Mouse (Mus musculus) heart, embryonic 10.5 days (tissue): ENCODE measurements around the gene Jag1. TPM values are rescaled to one million over a fixed set of nuclear protein-coding genes. Genes with fewer than 3 reads are reported as not detected.

ENCODE experiments used
- DNase-seq: peaks from one replicate; pipeline ENCODE4 v3.0.0-alpha.2; 2017; ENCODE audit warnings: low spot score
- H3K27ac ChIP-seq: fragments of 300-500 bp; sonication (generic); 2 replicates; pipeline ENCODE4 v1.5.1; 2016; ENCODE audit warnings: mild to moderate bottlenecking
- H3K27me3 ChIP-seq: fragments of 300-500 bp; sonication (generic); 2 replicates; pipeline ENCODE4 v1.6.1; 2016; ENCODE audit warnings: mild to moderate bottlenecking; ENCODE audit not compliant: poor library complexity, insufficient read depth, severe bottlenecking
- H3K36me3 ChIP-seq: fragments of 300-500 bp; sonication (generic); 2 replicates; pipeline ENCODE4 v1.6.1; 2016; ENCODE audit warnings: mild to moderate bottlenecking, moderate library complexity
- H3K4me1 ChIP-seq: fragments of 300-500 bp; sonication (generic); 2 replicates; pipeline ENCODE4 v1.6.1; 2016; ENCODE audit warnings: mild to moderate bottlenecking
- H3K4me3 ChIP-seq: fragments of 300-500 bp; sonication (generic); 2 replicates; pipeline ENCODE4 v1.5.1; 2016; ENCODE audit warnings: mild to moderate bottlenecking, moderate library complexity
- H3K9me3 ChIP-seq: fragments of 300-500 bp; sonication (generic); 2 replicates; pipeline ENCODE4 v1.6.1; 2016; ENCODE audit warnings: mild to moderate bottlenecking, moderate library complexity
- WGBS: fragments of 180-500 bp; shearing (Covaris S2); methylation state at CpG from one replicate; pipeline ENCODE4 v1.1.7; 2016; 5-methylcytosine and 5-hydroxymethylcytosine counted together
- polyA plus RNA-seq: library from polyadenylated mRNA; unstranded; fragments of >200 nt; fragmentation: Nextera tagmentation; extraction: Ambion mirVana; gene quantifications from 2 replicates; pipeline ENCODE4 v1.2.1, GENCODE M21; 2016

Jag1 gene
- polyA plus RNA-seq = 21.6 and 23.2 TPM in 2 replicates

DNA sequence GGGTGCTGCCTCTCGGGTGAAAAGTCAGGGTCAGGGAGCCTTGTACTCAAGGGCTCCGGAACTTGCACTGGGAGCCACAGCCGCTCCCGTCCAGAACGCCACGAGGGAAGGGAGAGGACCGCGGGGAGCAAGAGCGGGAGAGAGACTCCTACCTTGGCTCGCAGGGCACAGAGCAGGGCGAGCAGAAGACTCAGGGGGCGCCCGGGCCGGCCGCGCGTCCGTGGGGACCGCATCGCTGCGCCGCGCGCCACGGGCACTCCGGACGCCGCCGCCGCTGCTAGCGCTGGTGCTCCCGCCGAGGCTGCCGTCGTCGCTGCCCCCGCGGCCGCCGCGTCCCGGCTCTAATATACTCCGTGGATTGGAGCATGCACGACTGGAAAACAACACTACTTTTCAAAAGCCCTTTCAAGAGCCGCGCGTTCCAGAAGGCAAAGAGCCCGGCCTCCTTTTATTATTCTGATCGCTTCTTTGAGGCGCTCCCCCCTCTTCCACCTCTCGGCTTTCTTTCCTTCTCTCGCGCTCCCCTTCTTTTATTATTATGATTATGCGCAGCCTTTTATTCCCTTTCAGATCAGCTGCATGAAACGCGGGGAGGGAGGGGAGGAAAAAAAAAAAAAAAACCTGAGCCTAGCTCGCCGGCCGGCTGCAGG lies at the start of gene Jag1:
Gene Jag1, minus strand, starts transcription at position 620 of the 650 bp plus-strand sequence.
- H3K4me1 ChIP-seq = peaks cover 21% of the 10 kb centered on the region
- H3K27me3 ChIP-seq = no peaks in the 10 kb centered on the region
- under 1% methylated on average over 58 of the region's 59 CpGs for WGBS
- peak within 1 kb of the TSS; percentile 76 for H3K4me3 ChIP-seq
- peak; percentile 78 for DNase-seq
- H3K27ac ChIP-seq = peak within 1 kb of the TSS; percentile 99
- no peaks in the 10 kb centered on the region for H3K36me3 ChIP-seq
- H3K9me3 ChIP-seq = no peaks in the 10 kb centered on the region

DNA sequence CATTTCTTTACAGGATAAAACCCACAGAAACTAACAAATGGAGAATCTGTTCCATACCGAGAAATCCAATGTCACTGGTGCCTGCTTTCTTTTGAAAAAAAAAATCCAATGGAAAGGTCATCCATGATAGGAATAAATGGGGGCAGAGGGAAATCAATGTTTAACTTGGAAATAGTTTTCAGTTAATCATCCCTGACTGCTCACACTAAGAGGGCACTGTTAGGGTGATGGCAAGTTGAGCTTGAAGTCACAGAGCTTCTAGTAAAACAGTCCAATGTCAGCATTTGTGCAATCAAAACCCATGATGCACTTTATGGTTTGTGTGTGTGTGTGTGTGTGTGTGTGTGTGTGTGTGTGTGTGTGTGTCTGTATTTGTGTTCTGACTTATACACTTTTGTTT lies 39.6 kb upstream of the Jag1 start:
- Histone ChIP-seq H3K27ac (no peak overlapping the region), H3K4me3 (no peak overlapping the region), H3K9me3 (no peaks in the 10 kb centered on the region), H3K36me3 (no peaks in the 10 kb centered on the region), H3K4me1 (no peaks in the 10 kb centered on the region), H3K27me3 (no peaks in the 10 kb centered on the region)
- DNase-seq = no peak
- 79% methylated on average over 1 of the region's 1 CpGs for WGBS

DNA sequence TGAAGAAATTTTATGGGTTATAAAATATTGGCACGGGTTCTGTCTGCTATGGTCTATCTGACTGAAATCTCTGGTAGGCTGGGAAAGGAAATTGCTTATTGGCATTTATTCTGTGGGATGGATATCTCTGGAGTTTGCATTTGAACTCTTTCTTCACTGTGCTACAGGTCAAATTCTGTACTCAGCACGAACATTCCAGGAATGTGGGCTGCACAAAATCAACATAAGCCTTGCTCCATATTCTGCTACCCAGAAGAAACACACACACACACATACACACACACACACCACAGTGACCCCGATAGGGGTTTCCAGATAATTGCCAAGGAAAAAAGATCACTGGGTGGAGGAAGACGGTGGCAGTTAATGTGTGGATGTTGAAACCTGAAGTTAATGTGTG lies 37.4 kb upstream of the Jag1 start:
- no peak overlapping the region for H3K27ac ChIP-seq
- no peaks in the 10 kb centered on the region for H3K27me3 ChIP-seq
- H3K4me1 ChIP-seq = no peaks in the 10 kb centered on the region
- no peak for DNase-seq
- WGBS = 39% methylated on average over 4 of the region's 4 CpGs
- no peak overlapping the region for H3K4me3 ChIP-seq
- no peaks in the 10 kb centered on the region for H3K9me3 ChIP-seq
- no peaks in the 10 kb centered on the region for H3K36me3 ChIP-seq

DNA sequence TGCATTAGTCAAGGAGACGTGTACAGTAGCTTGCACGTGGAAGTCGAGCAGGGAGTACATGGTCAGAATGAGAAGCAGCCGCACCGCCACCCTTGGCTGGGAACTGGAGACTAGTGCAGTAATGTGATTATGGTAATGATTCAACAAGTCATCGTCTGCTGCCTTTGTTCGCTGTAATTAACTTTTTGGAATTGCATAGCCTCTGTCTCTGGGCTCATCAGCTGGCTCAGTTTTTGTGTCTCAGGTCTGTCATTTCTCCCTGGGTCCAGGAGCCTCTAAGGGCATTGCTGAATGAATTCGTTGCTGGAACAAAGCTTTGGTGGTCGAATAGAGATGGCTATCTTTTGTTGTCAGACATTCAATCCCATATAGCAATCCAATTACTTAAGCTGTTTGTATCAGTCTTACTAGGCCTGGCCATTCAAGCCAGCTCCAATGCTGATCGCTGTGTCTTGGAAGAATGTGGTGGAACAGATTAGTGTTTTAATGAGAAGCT lies 36.8 kb upstream of the Jag1 start:
- H3K27ac ChIP-seq = no peak overlapping the region
- DNase-seq = no peak
- H3K9me3 ChIP-seq = no peaks in the 10 kb centered on the region
- no peaks in the 10 kb centered on the region for H3K36me3 ChIP-seq
- 79% methylated on average over 10 of the region's 10 CpGs for WGBS
- no peaks in the 10 kb centered on the region for H3K27me3 ChIP-seq
- H3K4me1 ChIP-seq = no peaks in the 10 kb centered on the region
- no peak overlapping the region for H3K4me3 ChIP-seq

DNA sequence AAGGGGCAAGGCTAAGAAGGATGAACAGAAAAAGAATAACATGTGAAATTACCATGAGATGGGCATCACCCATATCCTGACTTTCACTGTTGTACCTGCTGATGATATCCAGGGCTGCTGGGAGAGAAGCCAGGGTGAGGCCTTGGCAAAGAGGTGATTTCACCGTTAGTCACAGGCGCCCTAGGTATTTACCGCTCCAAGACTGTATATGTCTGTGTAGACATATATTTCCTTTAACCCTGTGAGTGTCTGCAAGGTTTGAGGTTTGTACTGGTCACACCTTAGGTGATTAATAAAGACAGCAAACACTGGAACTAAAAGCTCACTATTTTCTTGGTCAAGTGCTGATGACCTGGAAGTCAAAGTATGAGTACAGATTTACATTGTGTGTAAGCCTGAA lies 34.5 kb upstream of the Jag1 start:
- 92% methylated on average over 3 of the region's 3 CpGs for WGBS
- DNase-seq = no peak
- H3K9me3 ChIP-seq = no peaks in the 10 kb centered on the region
- H3K36me3 ChIP-seq = no peaks in the 10 kb centered on the region
- no peaks in the 10 kb centered on the region for H3K4me1 ChIP-seq
- H3K27ac ChIP-seq = no peak overlapping the region
- no peaks in the 10 kb centered on the region for H3K27me3 ChIP-seq
- H3K4me3 ChIP-seq = no peak overlapping the region

DNA sequence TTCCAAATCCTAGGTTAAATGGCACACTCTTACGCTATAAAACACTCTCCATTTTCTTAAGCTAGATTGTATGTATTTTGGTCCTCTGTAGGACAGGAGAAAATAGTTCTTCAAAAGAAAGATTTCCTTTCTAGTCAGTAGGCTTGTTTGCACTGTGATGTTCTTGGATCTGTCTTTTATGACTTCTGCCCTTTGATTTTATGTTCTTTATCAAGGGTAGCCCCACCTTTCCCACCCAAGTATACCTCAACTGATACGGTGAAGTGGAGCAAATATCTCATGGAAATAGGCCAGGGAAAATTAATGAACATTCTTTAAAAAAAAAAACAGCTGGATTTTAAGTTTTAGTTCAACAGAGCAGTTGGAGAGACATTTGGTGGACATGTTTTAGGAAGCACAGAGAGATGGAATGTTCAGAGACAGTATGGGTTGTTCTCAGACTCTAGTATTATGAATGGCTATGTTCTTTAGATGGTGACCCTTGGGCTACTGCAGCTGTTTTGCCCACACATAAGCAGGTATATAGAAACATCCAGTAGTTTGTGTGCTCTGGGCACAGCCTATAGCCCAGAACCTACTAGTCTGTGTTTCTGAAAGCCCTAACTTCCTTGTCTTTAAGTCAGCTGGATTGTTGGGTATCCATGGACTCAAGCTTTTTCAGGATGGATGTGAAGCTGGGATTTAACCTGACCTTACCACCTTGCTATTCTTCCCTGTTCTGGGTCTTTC lies 30.7 kb upstream of the Jag1 start:
- Histone ChIP-seq H3K4me3 (no peak overlapping the region), H3K9me3 (no peaks in the 10 kb centered on the region), H3K27ac (no peak overlapping the region), H3K27me3 (no peaks in the 10 kb centered on the region), H3K4me1 (no peaks in the 10 kb centered on the region), H3K36me3 (no peaks in the 10 kb centered on the region)
- DNase-seq = no peak
- 89% methylated on average over 2 of the region's 2 CpGs for WGBS

DNA sequence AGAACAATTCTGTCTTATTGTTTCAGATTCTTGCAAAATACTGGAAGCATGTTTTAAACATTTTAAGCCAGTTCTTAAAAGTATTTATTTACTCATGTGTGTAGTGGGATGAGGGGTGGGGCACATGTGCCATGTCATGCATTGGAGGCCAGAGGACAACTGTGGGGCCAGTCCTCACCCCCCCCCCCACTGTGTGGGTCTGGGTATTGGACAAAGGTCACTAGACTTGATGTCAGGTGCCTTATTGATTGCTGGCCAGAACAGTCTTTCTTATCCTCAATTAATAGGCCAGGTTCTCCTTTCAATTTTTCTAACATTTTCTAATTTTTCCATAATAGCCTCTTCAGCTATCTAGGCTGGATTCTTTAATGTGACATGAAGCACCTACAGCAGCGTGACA lies 21.6 kb upstream of the Jag1 start:
- H3K9me3 ChIP-seq = no peaks in the 10 kb centered on the region
- DNase-seq = no peak
- H3K4me3 ChIP-seq = no peak overlapping the region
- H3K27ac ChIP-seq = no peak overlapping the region
- 86% methylated on average over 1 of the region's 1 CpGs for WGBS
- no peaks in the 10 kb centered on the region for H3K27me3 ChIP-seq
- H3K36me3 ChIP-seq = no peaks in the 10 kb centered on the region
- H3K4me1 ChIP-seq = no peaks in the 10 kb centered on the region

DNA sequence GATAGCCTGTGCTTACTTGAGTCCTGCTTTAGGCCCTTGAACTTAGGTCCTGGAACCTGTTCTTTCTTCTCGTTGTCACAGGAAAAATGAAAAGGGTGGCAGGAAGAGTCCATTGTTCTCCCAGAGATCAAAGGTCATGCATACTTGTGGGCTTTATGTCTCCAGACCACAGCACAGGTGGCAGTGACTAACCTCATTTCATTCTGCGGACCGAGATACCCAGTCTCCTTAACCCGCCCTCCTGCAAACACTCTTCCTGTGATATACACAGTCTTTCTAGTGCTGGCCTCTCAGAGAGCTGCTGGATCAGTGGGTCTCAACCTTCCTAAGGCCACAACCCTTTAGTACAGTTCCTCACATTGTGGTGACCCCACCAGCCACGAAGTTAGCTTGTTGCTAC lies 17.6 kb upstream of the Jag1 start:
- H3K27me3 ChIP-seq = no peaks in the 10 kb centered on the region
- no peaks in the 10 kb centered on the region for H3K9me3 ChIP-seq
- DNase-seq = no peak
- WGBS = 75% methylated on average over 5 of the region's 5 CpGs
- H3K27ac ChIP-seq = no peak overlapping the region
- H3K36me3 ChIP-seq = no peaks in the 10 kb centered on the region
- no peak overlapping the region for H3K4me3 ChIP-seq
- H3K4me1 ChIP-seq = no peaks in the 10 kb centered on the region

DNA sequence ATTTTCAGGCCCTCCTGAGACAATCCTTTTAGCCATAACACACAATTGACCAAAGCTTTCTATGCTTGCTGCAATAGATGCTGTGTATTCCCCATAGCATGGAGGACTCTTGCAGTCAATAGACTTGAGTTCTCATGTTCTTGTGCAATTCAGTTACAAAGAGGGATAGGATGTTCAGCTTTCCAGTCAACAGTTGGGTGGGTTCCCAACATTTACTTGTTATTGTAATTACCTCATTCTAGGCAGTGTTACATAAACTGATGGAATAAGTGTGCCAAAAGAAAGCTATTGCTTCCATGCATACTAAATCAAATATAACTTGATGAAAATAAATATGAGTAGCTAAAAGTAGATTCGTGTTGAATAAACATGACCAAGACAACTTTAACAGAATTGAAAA lies 8.4 kb upstream of the Jag1 start:
- no peak overlapping the region for H3K27ac ChIP-seq
- 81% methylated on average over 1 of the region's 1 CpGs for WGBS
- H3K4me3 ChIP-seq = no peak overlapping the region
- H3K9me3 ChIP-seq = no peaks in the 10 kb centered on the region
- no peaks in the 10 kb centered on the region for H3K36me3 ChIP-seq
- H3K27me3 ChIP-seq = no peaks in the 10 kb centered on the region
- H3K4me1 ChIP-seq = no peaks in the 10 kb centered on the region
- DNase-seq = no peak

DNA sequence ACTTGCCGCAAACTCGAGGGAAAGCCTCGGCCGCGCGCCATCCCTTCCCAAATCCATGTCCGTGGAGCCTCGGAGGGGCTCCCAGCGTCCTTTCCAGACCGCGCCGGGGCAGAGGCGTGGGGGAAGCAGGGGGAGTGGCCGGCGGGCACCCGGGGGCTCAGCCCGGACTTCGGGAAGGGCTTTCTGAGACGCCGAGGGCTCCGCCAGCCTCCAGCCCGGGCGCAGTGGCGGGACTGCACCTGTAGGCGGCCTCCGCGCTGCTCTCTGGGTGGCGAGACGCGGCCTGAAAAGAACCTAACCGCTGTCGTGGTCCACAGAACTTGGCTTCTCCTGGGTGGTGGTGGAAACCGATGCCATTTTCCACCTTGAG lies 862 bp upstream of the Jag1 start:
- H3K27me3 ChIP-seq = no peaks in the 10 kb centered on the region
- WGBS = under 1% methylated on average over 33 of the region's 33 CpGs
- peak overlapping the region; percentile 76 for H3K4me3 ChIP-seq
- H3K36me3 ChIP-seq = no peaks in the 10 kb centered on the region
- DNase-seq = peak; percentile 94
- peak overlapping the region; percentile 99 for H3K27ac ChIP-seq
- no peaks in the 10 kb centered on the region for H3K9me3 ChIP-seq
- peaks cover 14% of the 10 kb centered on the region for H3K4me1 ChIP-seq

DNA sequence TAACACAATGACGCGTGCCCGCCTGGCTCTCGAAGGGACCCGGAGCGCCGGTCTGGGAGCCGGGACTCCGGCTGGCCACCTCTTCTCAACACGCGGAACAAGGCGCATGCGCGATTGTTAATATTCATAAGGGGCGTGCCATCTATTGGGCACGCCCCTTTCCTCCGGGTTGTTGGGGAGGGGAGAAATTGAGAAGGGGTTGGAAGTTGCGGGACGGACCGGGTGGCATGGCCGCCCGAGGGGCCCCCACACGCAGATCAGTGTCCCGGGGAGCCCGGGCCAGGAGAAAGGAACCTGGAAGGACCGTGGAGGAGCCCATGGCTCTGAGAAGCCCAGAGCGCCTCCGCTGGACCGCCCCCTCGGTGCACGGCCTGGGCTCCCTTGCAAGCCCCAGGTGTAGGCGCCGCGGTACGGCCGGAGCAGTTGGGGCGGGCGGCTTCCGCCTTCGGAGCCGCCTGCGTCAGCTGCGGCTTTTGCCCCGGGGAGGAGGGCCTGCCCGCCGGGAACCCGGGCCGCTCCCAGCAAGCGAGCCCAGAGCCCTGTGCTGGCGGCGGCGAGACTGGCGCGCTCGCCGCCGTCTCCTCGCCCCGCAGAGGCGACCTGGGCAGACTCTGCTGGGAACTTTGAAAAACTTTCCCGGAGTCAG lies 354 bp upstream of the Jag1 start:
- no peaks in the 10 kb centered on the region for H3K36me3 ChIP-seq
- no peaks in the 10 kb centered on the region for H3K27me3 ChIP-seq
- under 1% methylated on average over 57 of the region's 61 CpGs for WGBS

DNA sequence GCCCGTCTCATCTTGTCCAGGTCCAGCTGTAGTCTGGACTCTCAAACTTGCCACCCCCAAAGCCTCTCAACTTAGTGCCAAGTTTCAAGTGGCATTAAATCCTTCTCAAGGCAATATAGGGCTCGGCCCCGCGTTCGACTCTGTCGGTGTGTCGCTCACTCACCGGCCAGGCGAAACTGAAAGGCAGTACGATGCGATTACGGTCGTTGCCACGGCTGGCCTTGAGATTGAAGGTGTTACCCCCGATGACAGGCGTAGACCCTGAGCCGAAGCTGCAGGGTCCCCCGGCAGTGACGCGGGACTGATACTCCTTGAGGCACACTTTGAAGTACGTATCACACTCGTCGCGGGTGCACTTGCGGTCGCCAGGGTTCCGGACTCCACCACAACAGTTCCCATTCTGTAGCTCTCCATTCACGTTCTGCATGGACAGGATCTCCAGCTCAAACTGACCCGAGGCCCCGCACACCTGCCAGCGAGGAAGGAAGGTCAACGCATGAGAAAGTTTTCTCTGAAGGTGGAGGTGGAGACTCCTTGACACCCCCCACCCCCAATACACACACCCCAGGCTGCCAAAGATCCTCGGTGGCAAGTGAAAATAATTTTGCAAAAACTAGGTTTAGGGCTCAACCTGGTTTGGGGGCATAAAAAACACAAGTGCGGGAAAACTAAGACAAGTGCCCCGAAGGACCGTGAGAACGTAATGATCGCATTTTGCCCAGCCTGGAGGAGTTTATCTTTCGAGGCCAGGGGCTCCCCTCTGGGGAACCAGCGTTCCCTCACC lies 1.0 kb downstream of the Jag1 start:
- no peaks in the 10 kb centered on the region for H3K27me3 ChIP-seq
- H3K27ac ChIP-seq = peak overlapping the region; percentile 99
- under 1% methylated on average over 40 of the region's 40 CpGs for WGBS
- peak overlapping the region; percentile 76 for H3K4me3 ChIP-seq
- DNase-seq = peak; percentile 79
- no peaks in the 10 kb centered on the region for H3K36me3 ChIP-seq
- H3K9me3 ChIP-seq = no peaks in the 10 kb centered on the region
- H3K4me1 ChIP-seq = peaks cover 28% of the 10 kb centered on the region

More for the DNA sequence above, 354 bp upstream of the Jag1 start:
- Histone ChIP-seq H3K27ac (peak overlapping the region; percentile 99), H3K4me1 (peaks cover 19% of the 10 kb centered on the region), H3K4me3 (peak overlapping the region; percentile 76), H3K9me3 (no peaks in the 10 kb centered on the region)
- peak; percentile 97 for DNase-seq
